Mouse (Mus musculus): Measurements from ENCODE around the gene Gga2. TPM values are rescaled to one million over a fixed set of nuclear protein-coding genes. Genes with fewer than 3 reads are reported as not detected.

The Gga2 gene
- polyA plus RNA-seq, 1 experiment from 2014 or later, result 76.8 TPM

DNA sequence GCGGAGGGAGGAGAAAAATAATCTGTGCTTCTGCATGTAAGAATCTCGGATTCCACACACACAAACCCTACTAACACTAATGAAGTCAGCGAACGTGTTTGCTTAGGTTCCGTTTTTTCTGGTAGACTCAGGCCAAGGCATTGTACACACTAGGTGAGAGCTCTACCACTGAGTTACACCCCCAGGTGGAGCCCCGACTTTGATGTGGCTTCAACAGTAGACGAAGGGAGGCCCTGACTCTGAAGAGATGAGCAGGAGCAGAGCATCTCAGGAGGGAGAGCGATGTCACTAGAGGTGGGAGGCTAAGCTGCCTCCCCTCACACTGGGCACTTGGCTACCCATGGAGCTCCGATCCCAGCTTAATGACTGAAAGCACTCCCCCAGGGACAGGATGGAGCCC, 52.2 kb downstream of the Gga2 start:
- no peak for TF ChIP-seq CTCF (IDR thresholded peaks at IDR 0.05; ENCODE audit: low read depth)
- H3K4me3 ChIP-seq (ENCODE audit: low read depth, low read length), result no peak overlapping the region
- H3K9ac ChIP-seq, result no peak overlapping the region
- ATAC-seq (ENCODE audit: insufficient read depth), result no peak
- no peak overlapping the region for H3K4me2 ChIP-seq
- WGBS, result 86% methylated on average over 9 of the region's 9 CpGs
- H3K27ac ChIP-seq (ENCODE audit: low read depth), result no peak overlapping the region
- no peaks in the 10 kb centered on the region for H3K27me3 ChIP-seq (ENCODE audit: insufficient read depth, low read length)
- no peaks in the 10 kb centered on the region for H3K9me3 ChIP-seq (ENCODE audit: low read depth, low read length)
- H3K4me1 ChIP-seq (ENCODE audit: insufficient read depth), result no peaks in the 10 kb centered on the region
- peaks cover 29% of the 10 kb centered on the region; the same call in 1 of the 2 replicates for H3K36me3 ChIP-seq (ENCODE audit: insufficient read depth)
- no peak for DNase-seq

DNA sequence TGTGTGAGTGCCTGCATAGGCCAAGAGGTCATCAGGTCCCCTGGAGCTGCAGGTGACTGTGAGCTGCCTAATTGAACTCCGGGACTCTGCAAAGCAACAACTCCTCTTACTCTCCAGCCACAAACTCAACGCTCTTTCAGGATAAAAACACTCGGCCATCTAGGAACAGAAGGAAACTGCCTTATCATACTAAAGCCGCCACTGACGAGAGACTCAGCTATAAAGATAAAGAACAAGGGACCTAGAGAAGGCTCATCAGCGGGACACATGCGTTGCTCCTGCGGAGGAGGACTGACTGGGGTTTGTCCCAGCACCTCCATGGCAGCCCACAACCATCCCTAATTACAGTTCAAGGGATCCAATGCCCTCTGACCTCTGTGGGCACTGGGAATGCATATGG, 52.8 kb downstream of the Gga2 start:
- no peak for TF ChIP-seq CTCF (IDR thresholded peaks at IDR 0.05; ENCODE audit: low read depth)
- H3K9ac ChIP-seq, result no peak overlapping the region
- peaks cover 30% of the 10 kb centered on the region; the same call in 1 of the 2 replicates for H3K36me3 ChIP-seq (ENCODE audit: insufficient read depth)
- H3K27me3 ChIP-seq (ENCODE audit: insufficient read depth, low read length), result no peaks in the 10 kb centered on the region
- no peaks in the 10 kb centered on the region for H3K9me3 ChIP-seq (ENCODE audit: low read depth, low read length)
- H3K4me2 ChIP-seq, result no peak overlapping the region
- no peaks in the 10 kb centered on the region for H3K4me1 ChIP-seq (ENCODE audit: insufficient read depth)
- ATAC-seq (ENCODE audit: insufficient read depth) (no peak), DNase-seq (no peak)
- H3K4me3 ChIP-seq (ENCODE audit: low read depth, low read length), result no peak overlapping the region
- H3K27ac ChIP-seq (ENCODE audit: low read depth), result no peak overlapping the region
- WGBS, result 59% methylated on average over 8 of the region's 8 CpGs

GRCm38 (mm10) chr7:121966169-121966568, 54.9 kb downstream of the Gga2 start:
- Histone ChIP-seq H3K4me2 (no peak overlapping the region), H3K9me3 (ENCODE audit: low read depth, low read length) (no peaks in the 10 kb centered on the region), H3K27me3 (ENCODE audit: insufficient read depth, low read length) (no peaks in the 10 kb centered on the region), H3K4me3 (ENCODE audit: low read depth, low read length) (no peak overlapping the region), H3K36me3 (ENCODE audit: insufficient read depth) (peaks cover 45% of the 10 kb centered on the region), H3K9ac (no peak overlapping the region), H3K27ac (ENCODE audit: low read depth) (no peak overlapping the region), H3K4me1 (ENCODE audit: insufficient read depth) (no peaks in the 10 kb centered on the region)
- no peak for TF ChIP-seq CTCF (IDR thresholded peaks at IDR 0.05; ENCODE audit: low read depth)
- DNase-seq (no peak), ATAC-seq (ENCODE audit: insufficient read depth) (no peak)
- 87% methylated on average over 7 of the region's 7 CpGs for whole genome bisulfite sequencing

DNA sequence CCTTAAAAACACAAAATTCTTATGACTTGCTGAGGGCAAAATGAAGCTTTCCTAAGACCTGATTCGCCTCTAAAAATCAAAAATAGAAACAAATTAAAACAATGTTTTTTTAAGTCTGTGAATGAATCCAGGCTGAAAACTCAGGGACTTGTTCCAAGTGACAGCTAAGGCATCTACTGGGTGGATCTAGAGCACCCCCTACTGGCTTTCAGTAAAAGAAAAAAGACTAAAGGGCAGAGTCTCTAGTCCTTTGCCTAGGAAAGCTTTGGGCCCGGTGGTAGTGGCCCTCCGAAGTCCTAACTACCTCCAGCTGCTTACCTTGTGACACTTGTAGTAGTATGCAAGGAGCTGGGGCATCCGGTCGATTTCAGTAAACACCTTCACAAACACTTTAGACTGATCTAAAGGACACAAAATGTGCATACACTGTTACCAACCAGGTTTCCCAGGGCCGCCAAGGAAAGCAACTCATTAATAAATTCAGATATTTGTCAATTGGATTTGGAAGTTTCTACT, 57.1 kb downstream of the Gga2 start:
- no peaks in the 10 kb centered on the region for H3K9me3 ChIP-seq (ENCODE audit: low read depth, low read length)
- H3K36me3 ChIP-seq (ENCODE audit: insufficient read depth), result peaks cover 32% of the 10 kb centered on the region
- ATAC-seq (ENCODE audit: insufficient read depth) (peak; percentile 14; the same call in 1 of the 2 replicates), DNase-seq (peak; percentile 82)
- H3K27ac ChIP-seq (ENCODE audit: low read depth), result no peak overlapping the region
- no peak overlapping the region for H3K9ac ChIP-seq
- WGBS, result 61% methylated on average over 6 of the region's 6 CpGs
- no peaks in the 10 kb centered on the region for H3K27me3 ChIP-seq (ENCODE audit: insufficient read depth, low read length)
- peak; percentile 72 for TF ChIP-seq CTCF (IDR thresholded peaks at IDR 0.05; ENCODE audit: low read depth)
- H3K4me3 ChIP-seq (ENCODE audit: low read depth, low read length), result no peak overlapping the region
- H3K4me1 ChIP-seq (ENCODE audit: insufficient read depth), result no peaks in the 10 kb centered on the region
- no peak overlapping the region for H3K4me2 ChIP-seq

DNA sequence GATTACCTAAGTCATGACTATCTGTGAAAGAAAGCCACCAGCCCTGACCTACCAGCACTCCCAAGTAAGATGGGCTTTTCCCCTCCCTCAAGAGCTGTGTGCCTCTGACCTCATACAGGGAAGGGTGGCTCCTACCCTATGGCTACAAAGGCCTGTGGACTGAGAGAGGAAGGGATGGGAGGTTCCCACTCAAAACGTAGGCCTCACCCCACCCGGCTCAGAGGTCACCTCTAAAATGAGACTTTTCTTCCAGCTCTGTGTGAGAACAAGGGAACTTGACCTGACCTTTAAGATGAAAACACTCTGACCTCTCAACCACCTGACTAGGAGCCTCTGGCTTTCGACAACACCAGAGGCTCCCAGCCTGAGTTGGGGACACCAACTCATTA, 58.5 kb downstream of the Gga2 start:
- H3K4me2 ChIP-seq, result no peak overlapping the region
- 63% methylated on average over 3 of the region's 3 CpGs for WGBS
- no peak overlapping the region for H3K9ac ChIP-seq
- H3K36me3 ChIP-seq (ENCODE audit: insufficient read depth), result peaks cover 28% of the 10 kb centered on the region
- DNase-seq, result no peak
- H3K4me1 ChIP-seq (ENCODE audit: insufficient read depth), result no peaks in the 10 kb centered on the region
- TF ChIP-seq CTCF (IDR thresholded peaks at IDR 0.05; ENCODE audit: low read depth), result no peak
- no peaks in the 10 kb centered on the region for H3K27me3 ChIP-seq (ENCODE audit: insufficient read depth, low read length)
- H3K9me3 ChIP-seq (ENCODE audit: low read depth, low read length), result no peaks in the 10 kb centered on the region
- H3K27ac ChIP-seq (ENCODE audit: low read depth), result no peak overlapping the region
- ATAC-seq (ENCODE audit: insufficient read depth), result no peak
- no peak overlapping the region for H3K4me3 ChIP-seq (ENCODE audit: low read depth, low read length)

GRCm38 (mm10) chr7:121961913-121962570, 59.0 kb downstream of the Gga2 start:
- Histone ChIP-seq H3K9ac (no peak overlapping the region), H3K4me3 (ENCODE audit: low read depth, low read length) (no peak overlapping the region), H3K4me1 (ENCODE audit: insufficient read depth) (no peaks in the 10 kb centered on the region), H3K27ac (ENCODE audit: low read depth) (no peak overlapping the region), H3K9me3 (ENCODE audit: low read depth, low read length) (no peaks in the 10 kb centered on the region), H3K27me3 (ENCODE audit: insufficient read depth, low read length) (no peaks in the 10 kb centered on the region), H3K36me3 (ENCODE audit: insufficient read depth) (peaks cover 28% of the 10 kb centered on the region), H3K4me2 (no peak overlapping the region)
- ATAC-seq (ENCODE audit: insufficient read depth) (no peak), DNase-seq (no peak)
- 78% methylated on average over 7 of the region's 7 CpGs for WGBS
- TF ChIP-seq CTCF (IDR thresholded peaks at IDR 0.05; ENCODE audit: low read depth), result no peak

DNA sequence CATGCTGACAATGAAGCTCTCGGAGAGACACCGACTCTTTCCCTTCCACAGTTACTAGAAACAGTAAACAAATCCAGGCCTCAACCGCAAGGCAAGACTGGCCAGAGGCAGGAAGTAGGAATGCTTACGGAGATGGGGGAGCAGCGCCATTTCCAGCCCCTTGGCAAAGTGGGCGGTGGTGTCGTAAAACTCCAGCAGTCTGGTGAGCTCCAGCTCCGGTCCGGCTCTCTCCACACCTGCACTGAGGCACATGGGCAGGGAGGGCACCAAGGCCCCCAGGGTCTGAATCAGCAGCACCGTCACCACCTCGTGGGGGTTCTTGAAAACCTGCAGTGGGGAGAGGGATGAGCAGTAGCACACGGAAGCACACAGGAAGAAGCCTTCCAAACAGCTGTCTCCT, 65.2 kb downstream of the Gga2 start:
- H3K36me3 ChIP-seq (ENCODE audit: insufficient read depth), result peaks cover 19% of the 10 kb centered on the region; the same call in 1 of the 2 replicates
- ATAC-seq (ENCODE audit: insufficient read depth), result no peak
- WGBS, result 68% methylated on average over 12 of the region's 12 CpGs
- no peak overlapping the region for H3K27ac ChIP-seq (ENCODE audit: low read depth)
- H3K9me3 ChIP-seq (ENCODE audit: low read depth, low read length), result no peaks in the 10 kb centered on the region
- no peak for TF ChIP-seq CTCF (IDR thresholded peaks at IDR 0.05; ENCODE audit: low read depth)
- no peaks in the 10 kb centered on the region for H3K4me1 ChIP-seq (ENCODE audit: insufficient read depth)
- H3K9ac ChIP-seq, result no peak overlapping the region
- H3K4me3 ChIP-seq (ENCODE audit: low read depth, low read length), result no peak overlapping the region
- no peak for DNase-seq
- H3K4me2 ChIP-seq, result no peak overlapping the region
- H3K27me3 ChIP-seq (ENCODE audit: insufficient read depth, low read length), result no peaks in the 10 kb centered on the region
